Mouse (Mus musculus): ENCODE data around the gene Crat. TPM values are rescaled to one million over a fixed set of nuclear protein-coding genes. Genes with fewer than 3 reads are reported as not detected.

Gene Crat
- polyA plus RNA-seq, 1 experiment from 2014 or later: 26.0 TPM

DNA sequence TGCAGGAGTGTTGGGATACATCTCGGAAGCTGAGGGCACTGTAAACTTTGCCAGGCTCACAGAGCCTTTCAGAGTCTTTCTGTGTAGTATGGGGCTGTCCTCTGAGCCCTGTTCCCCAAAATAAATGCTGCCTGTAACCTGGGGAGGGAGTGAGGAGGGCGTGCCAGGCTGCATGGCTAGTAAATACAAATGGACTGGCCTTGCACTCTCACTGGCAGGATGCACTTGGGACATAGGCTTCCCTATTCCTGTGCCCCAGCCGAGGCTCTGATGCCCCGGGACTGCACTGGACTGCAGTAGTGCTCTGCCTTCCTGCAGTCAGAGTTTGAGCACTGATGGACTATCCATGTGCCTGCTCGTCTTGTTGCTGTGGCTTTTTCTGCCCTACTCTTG lies 26.9 kb upstream of the Crat start:
- 0 out of 2 replicates have a peak, but pooled peaks have one; percentile 6 for ATAC-seq
- peak overlapping the region; percentile 17 for H3K4me2 ChIP-seq (ENCODE audit: low read length)
- H3K9me3 ChIP-seq (replicated peaks; ENCODE audit: control insufficient read depth, low read length, poor library complexity, severe bottlenecking): no peaks in the 10 kb centered on the region
- H3K4me1 ChIP-seq (ENCODE audit: control insufficient read depth, insufficient read depth, low read length): peaks cover 31% of the 10 kb centered on the region
- H3K9ac ChIP-seq (ENCODE audit: low read depth, low read length): peak overlapping the region; percentile 39
- peaks cover 22% of the 10 kb centered on the region for H3K36me3 ChIP-seq (ENCODE audit: control insufficient read depth, insufficient read depth, low read length)
- peak overlapping the region; percentile 91 for H3K27ac ChIP-seq (ENCODE audit: low read length)
- 64% methylated on average over 5 of the region's 5 CpGs for WGBS
- no peak overlapping the region for H3K4me3 ChIP-seq (ENCODE audit: low read depth, low read length)
- H3K27me3 ChIP-seq (ENCODE audit: control insufficient read depth, insufficient read depth, low read depth, low read length): no peaks in the 10 kb centered on the region

- no peak overlapping the region for H3K4me3 ChIP-seq (ENCODE audit: low read depth, low read length)
- ATAC-seq: peak; percentile 70
- H3K36me3 ChIP-seq (ENCODE audit: control insufficient read depth, insufficient read depth, low read length): peaks cover 22% of the 10 kb centered on the region
- H3K9me3 ChIP-seq (replicated peaks; ENCODE audit: control insufficient read depth, low read length, poor library complexity, severe bottlenecking): no peaks in the 10 kb centered on the region
- WGBS: 4% methylated on average over 15 of the region's 15 CpGs
- no peaks in the 10 kb centered on the region for H3K27me3 ChIP-seq (ENCODE audit: control insufficient read depth, insufficient read depth, low read depth, low read length)
- peaks cover 31% of the 10 kb centered on the region for H3K4me1 ChIP-seq (ENCODE audit: control insufficient read depth, insufficient read depth, low read length)
- H3K4me2 ChIP-seq (ENCODE audit: low read length): peak overlapping the region; percentile 17
- peak overlapping the region; percentile 91 for H3K27ac ChIP-seq (ENCODE audit: low read length)
- H3K9ac ChIP-seq (ENCODE audit: low read depth, low read length): peak overlapping the region; percentile 39
These were observed 26.2 kb upstream of the Crat start for GRCm38 (mm10) chr2:30441518-30442497.

- H3K4me1 ChIP-seq (ENCODE audit: control insufficient read depth, insufficient read depth, low read length): peaks cover 31% of the 10 kb centered on the region
- H3K9me3 ChIP-seq (replicated peaks; ENCODE audit: control insufficient read depth, low read length, poor library complexity, severe bottlenecking): no peaks in the 10 kb centered on the region
- H3K36me3 ChIP-seq (ENCODE audit: control insufficient read depth, insufficient read depth, low read length): peaks cover 22% of the 10 kb centered on the region
- H3K9ac ChIP-seq (ENCODE audit: low read depth, low read length): peak overlapping the region; percentile 39
- peak; percentile 55; the same call in 1 of the 2 replicates for ATAC-seq
- 16% methylated on average over 12 of the region's 12 CpGs for WGBS
- no peak overlapping the region for H3K4me3 ChIP-seq (ENCODE audit: low read depth, low read length)
- 0 out of 2 replicates have a peak overlapping the region, but pooled peaks have one; percentile 17 for H3K4me2 ChIP-seq (ENCODE audit: low read length)
- H3K27ac ChIP-seq (ENCODE audit: low read length): peak overlapping the region; percentile 91
- no peaks in the 10 kb centered on the region for H3K27me3 ChIP-seq (ENCODE audit: control insufficient read depth, insufficient read depth, low read depth, low read length)
These were observed 25.3 kb upstream of the Crat start for GRCm38 (mm10) chr2:30440701-30441517.

DNA sequence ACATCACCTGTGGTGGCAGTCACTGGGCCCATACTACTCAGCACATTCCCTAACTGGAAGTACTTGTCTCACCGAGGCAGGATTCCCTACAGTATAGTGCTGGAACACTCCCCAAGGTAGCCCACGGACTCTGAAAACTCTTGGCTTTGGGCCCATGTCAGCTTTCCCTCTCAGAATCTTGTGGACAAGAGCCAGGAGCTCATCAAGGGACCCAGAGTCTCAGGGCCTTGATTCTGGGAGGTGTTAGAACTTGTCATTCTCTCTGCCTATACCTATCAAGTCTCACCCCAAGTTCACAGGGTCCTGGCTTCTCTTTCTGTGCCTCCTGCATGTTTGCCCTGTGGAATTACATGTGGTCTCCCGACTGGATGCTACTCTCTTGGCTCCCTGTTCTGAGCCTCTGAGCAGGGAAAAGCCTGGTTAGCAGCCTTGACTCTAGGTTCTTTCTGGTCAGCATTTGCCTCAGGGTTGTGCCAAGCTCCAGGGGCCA lies 24.6 kb upstream of the Crat start:
- Histone ChIP-seq H3K4me2 (ENCODE audit: low read length) (no peak overlapping the region), H3K4me3 (ENCODE audit: low read depth, low read length) (no peak overlapping the region), H3K9me3 (replicated peaks; ENCODE audit: control insufficient read depth, low read length, poor library complexity, severe bottlenecking) (no peaks in the 10 kb centered on the region), H3K27ac (ENCODE audit: low read length) (peak overlapping the region; percentile 91), H3K4me1 (ENCODE audit: control insufficient read depth, insufficient read depth, low read length) (peaks cover 31% of the 10 kb centered on the region), H3K27me3 (ENCODE audit: control insufficient read depth, insufficient read depth, low read depth, low read length) (no peaks in the 10 kb centered on the region), H3K36me3 (ENCODE audit: control insufficient read depth, insufficient read depth, low read length) (peaks cover 22% of the 10 kb centered on the region), H3K9ac (ENCODE audit: low read depth, low read length) (peak overlapping the region; percentile 35; the same call in 1 of the 2 replicates)
- 62% methylated on average over 3 of the region's 3 CpGs for whole genome bisulfite sequencing
- ATAC-seq: no peak

- Histone ChIP-seq H3K4me2 (ENCODE audit: low read length) (no peak overlapping the region), H3K36me3 (ENCODE audit: control insufficient read depth, insufficient read depth, low read length) (peaks cover 22% of the 10 kb centered on the region), H3K9ac (ENCODE audit: low read depth, low read length) (no peak overlapping the region), H3K9me3 (replicated peaks; ENCODE audit: control insufficient read depth, low read length, poor library complexity, severe bottlenecking) (no peaks in the 10 kb centered on the region), H3K4me3 (ENCODE audit: low read depth, low read length) (no peak overlapping the region), H3K4me1 (ENCODE audit: control insufficient read depth, insufficient read depth, low read length) (peaks cover 31% of the 10 kb centered on the region), H3K27me3 (ENCODE audit: control insufficient read depth, insufficient read depth, low read depth, low read length) (no peaks in the 10 kb centered on the region), H3K27ac (ENCODE audit: low read length) (0 out of 2 replicates have a peak overlapping the region, but pooled peaks have one; percentile 91)
- WGBS: 92% methylated on average over 6 of the region's 6 CpGs
- ATAC-seq: no peak
These were observed 24.0 kb upstream of the Crat start for GRCm38 (mm10) chr2:30439631-30440030.

DNA sequence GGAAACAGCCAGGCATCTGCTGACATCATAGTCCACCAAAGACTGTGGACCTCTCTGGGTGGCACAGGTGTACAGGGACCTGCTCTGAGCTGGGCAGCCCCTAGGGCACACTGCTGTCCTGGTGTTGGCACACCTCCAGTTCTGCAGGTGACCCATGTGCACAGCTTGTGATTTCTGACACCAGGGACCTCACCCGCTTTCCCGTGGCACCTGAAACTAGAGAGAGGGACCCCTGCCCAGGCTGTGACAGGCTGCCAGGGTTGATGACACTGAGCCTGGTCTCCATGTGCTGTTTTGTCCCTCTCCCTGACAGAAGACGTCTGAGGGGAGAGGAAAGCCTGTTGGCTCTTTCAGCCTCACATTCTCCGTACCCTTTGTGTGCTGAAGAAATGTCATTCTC lies 22.2 kb upstream of the Crat start:
- Histone ChIP-seq H3K9me3 (replicated peaks; ENCODE audit: control insufficient read depth, low read length, poor library complexity, severe bottlenecking) (no peaks in the 10 kb centered on the region), H3K4me2 (ENCODE audit: low read length) (no peak overlapping the region), H3K4me3 (ENCODE audit: low read depth, low read length) (no peak overlapping the region), H3K4me1 (ENCODE audit: control insufficient read depth, insufficient read depth, low read length) (peaks cover 24% of the 10 kb centered on the region), H3K9ac (ENCODE audit: low read depth, low read length) (no peak overlapping the region), H3K36me3 (ENCODE audit: control insufficient read depth, insufficient read depth, low read length) (peaks cover 30% of the 10 kb centered on the region), H3K27ac (ENCODE audit: low read length) (no peak overlapping the region), H3K27me3 (ENCODE audit: control insufficient read depth, insufficient read depth, low read depth, low read length) (no peaks in the 10 kb centered on the region)
- ATAC-seq: no peak
- WGBS: 95% methylated on average over 4 of the region's 4 CpGs

DNA sequence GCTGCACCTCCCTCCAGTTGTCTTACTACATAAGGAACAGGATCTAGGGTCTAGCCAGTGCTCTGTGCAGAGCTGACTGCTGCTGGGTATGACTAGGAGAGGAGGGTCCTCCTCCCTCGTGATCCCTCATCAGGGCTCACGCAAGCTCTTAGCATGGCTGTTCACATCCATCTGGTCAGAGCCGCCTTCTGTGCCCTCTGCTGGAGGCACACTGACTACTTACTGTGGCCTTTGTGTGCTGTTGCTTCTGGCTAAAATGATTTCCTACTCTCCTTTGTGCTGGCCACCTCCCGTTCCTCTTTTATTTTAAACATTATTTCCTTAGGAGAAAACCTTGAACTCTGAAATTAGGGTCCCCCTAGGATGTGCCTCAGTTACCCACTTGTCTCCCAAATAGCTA lies 21.2 kb upstream of the Crat start:
- no peak overlapping the region for H3K9ac ChIP-seq (ENCODE audit: low read depth, low read length)
- H3K4me1 ChIP-seq (ENCODE audit: control insufficient read depth, insufficient read depth, low read length): peaks cover 15% of the 10 kb centered on the region
- no peaks in the 10 kb centered on the region for H3K9me3 ChIP-seq (replicated peaks; ENCODE audit: control insufficient read depth, low read length, poor library complexity, severe bottlenecking)
- no peak overlapping the region for H3K27ac ChIP-seq (ENCODE audit: low read length)
- ATAC-seq: no peak
- no peak overlapping the region for H3K4me2 ChIP-seq (ENCODE audit: low read length)
- no peaks in the 10 kb centered on the region for H3K27me3 ChIP-seq (ENCODE audit: control insufficient read depth, insufficient read depth, low read depth, low read length)
- peaks cover 35% of the 10 kb centered on the region for H3K36me3 ChIP-seq (ENCODE audit: control insufficient read depth, insufficient read depth, low read length)
- H3K4me3 ChIP-seq (ENCODE audit: low read depth, low read length): no peak overlapping the region
- WGBS: 82% methylated on average over 4 of the region's 4 CpGs

DNA sequence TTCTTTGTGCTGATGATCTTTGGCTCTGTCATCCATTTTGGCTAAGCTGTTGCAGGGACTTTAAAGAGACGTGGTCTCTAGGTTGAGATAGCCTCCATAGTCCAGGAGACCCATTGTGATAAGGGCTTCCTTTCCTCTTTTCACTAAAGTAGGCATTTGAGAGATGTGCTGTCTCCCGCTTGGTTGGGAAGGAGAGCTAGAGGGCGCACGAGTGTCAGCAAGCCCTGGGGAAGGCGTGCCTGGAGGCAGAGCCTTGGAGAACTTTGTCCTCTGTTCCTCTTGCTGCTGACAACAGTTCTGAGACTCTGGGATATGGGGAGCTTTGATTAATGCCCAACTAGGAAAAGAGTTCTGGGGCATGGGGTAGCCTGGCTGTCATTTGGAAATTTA lies 20.5 kb upstream of the Crat start:
- no peak overlapping the region for H3K4me2 ChIP-seq (ENCODE audit: low read length)
- 86% methylated on average over 5 of the region's 5 CpGs for WGBS
- no peak for ATAC-seq
- H3K36me3 ChIP-seq (ENCODE audit: control insufficient read depth, insufficient read depth, low read length): peaks cover 41% of the 10 kb centered on the region
- H3K4me1 ChIP-seq (ENCODE audit: control insufficient read depth, insufficient read depth, low read length): peaks cover 8% of the 10 kb centered on the region
- H3K27me3 ChIP-seq (ENCODE audit: control insufficient read depth, insufficient read depth, low read depth, low read length): no peaks in the 10 kb centered on the region
- H3K4me3 ChIP-seq (ENCODE audit: low read depth, low read length): no peak overlapping the region
- no peaks in the 10 kb centered on the region for H3K9me3 ChIP-seq (replicated peaks; ENCODE audit: control insufficient read depth, low read length, poor library complexity, severe bottlenecking)
- no peak overlapping the region for H3K27ac ChIP-seq (ENCODE audit: low read length)
- H3K9ac ChIP-seq (ENCODE audit: low read depth, low read length): no peak overlapping the region
